Mouse (Mus musculus) midbrain, embryonic 16.5 days (tissue): ENCODE measurements around the gene Surf6. TPM values are rescaled to one million over a fixed set of nuclear protein-coding genes. Genes with fewer than 3 reads are reported as not detected.
A peak's percentile ranks its signal among the peaks of the same experiment; 100 is the strongest.

Source experiments
- ATAC-seq: fragments of 200-750 bp; cut with Nextera tagmentation; 2 replicates; pipeline ENCODE4 v1.8.0; 2017; ENCODE audit warnings: moderate TSS enrichment
- H3K27ac ChIP-seq: fragments of 300-500 bp; sonication (generic); 2 replicates; pipeline ENCODE4 v1.5.1; 2014; ENCODE audit warnings: mild to moderate bottlenecking, low read length, mixed read lengths
- H3K27me3 ChIP-seq: fragments of 300-500 bp; sonication (generic); 2 replicates; pipeline ENCODE4 v1.6.1; 2014; ENCODE audit warnings: low read depth, low read length, mixed read lengths; ENCODE audit not compliant: control insufficient read depth, insufficient read depth
- H3K36me3 ChIP-seq: fragments of 300-500 bp; sonication (generic); 2 replicates; pipeline ENCODE4 v1.6.1; 2014; ENCODE audit warnings: mild to moderate bottlenecking, low read length, moderate library complexity, mixed read lengths; ENCODE audit not compliant: control insufficient read depth, insufficient read depth
- H3K4me1 ChIP-seq: fragments of 300-500 bp; sonication (generic); 2 replicates; pipeline ENCODE4 v1.6.1; 2014; ENCODE audit warnings: mild to moderate bottlenecking, low read length, mixed read lengths; ENCODE audit not compliant: control insufficient read depth, insufficient read depth
- H3K4me2 ChIP-seq: fragments of 300-500 bp; sonication (generic); 2 replicates; pipeline ENCODE4 v1.6.1; 2014; ENCODE audit warnings: mild to moderate bottlenecking, low read length, mixed read lengths
- H3K4me3 ChIP-seq: fragments of 300-500 bp; sonication (generic); 2 replicates; pipeline ENCODE4 v1.5.1; 2014; ENCODE audit warnings: low read depth, mild to moderate bottlenecking, low read length, moderate library complexity, mixed read lengths
- H3K9ac ChIP-seq: fragments of 300-500 bp; sonication (generic); 2 replicates; pipeline ENCODE4 v1.6.1; 2014; ENCODE audit warnings: low read depth, low read length, mixed read lengths
- H3K9me3 ChIP-seq: fragments of 300-500 bp; sonication (generic); replicated peaks from 2 replicates; pipeline ENCODE4 v1.6.1; 2014; ENCODE audit warnings: mild to moderate bottlenecking, low read length, mixed read lengths; ENCODE audit not compliant: control insufficient read depth, poor library complexity, severe bottlenecking
- WGBS: fragments of 180-500 bp; shearing (Covaris S2); extraction: QIAGEN DNeasy Blood & Tissue Kit; methylation state at CpG from one replicate; pipeline ENCODE4 v1.1.7; 2014; 5-methylcytosine and 5-hydroxymethylcytosine counted together
- polyA plus RNA-seq: library from polyadenylated mRNA; unstranded; fragments of >200 nt; fragmentation: Nextera tagmentation; extraction: Ambion mirVana; gene quantifications from 2 replicates; pipeline ENCODE4 v1.2.1, GENCODE M21; 2015

Surf6 gene
- polyA plus RNA-seq, 1 experiment from 2014 or later, result 30.7 TPM

- peaks cover 10% of the 10 kb centered on the region; the same call in 1 of the 2 replicates for H3K36me3 ChIP-seq
- peak overlapping the region; percentile 99 for H3K9ac ChIP-seq
- peak overlapping the region; percentile 80 for H3K4me2 ChIP-seq
- WGBS, result 3% methylated on average over 37 of the region's 49 CpGs
- peaks cover 25% of the 10 kb centered on the region for H3K4me1 ChIP-seq
- ATAC-seq, result peak; percentile 24; the same call in 1 of the 2 replicates
- H3K27me3 ChIP-seq, result no peaks in the 10 kb centered on the region
- peak overlapping the region; percentile 80 for H3K27ac ChIP-seq
- H3K4me3 ChIP-seq, result peak overlapping the region; percentile 96
- H3K9me3 ChIP-seq, result no peaks in the 10 kb centered on the region
These were observed 30.0 kb upstream of the Surf6 start for GRCm38 (mm10) chr2:26932473-26933303.

DNA sequence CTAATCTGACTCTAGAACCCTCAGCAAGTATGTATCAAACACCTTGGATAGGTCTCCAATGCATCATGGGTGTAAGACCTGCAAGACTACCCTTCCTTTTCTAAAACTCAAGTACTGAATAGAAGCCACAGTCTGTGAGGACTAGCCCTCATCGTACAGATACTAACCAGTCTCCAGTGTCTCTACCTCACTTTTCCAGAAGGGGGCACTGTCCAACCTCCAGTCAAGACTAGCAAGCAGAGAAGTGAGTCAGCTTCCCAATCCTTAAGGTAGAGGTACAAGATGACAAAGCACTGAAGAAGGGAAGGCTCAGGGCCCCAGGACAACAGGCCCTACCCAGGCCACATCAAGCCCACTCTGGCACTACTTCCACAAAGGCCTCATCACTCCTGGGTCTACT is 27.7 kb upstream of the Surf6 start:
- H3K9me3 ChIP-seq, result no peaks in the 10 kb centered on the region
- peaks cover 23% of the 10 kb centered on the region for H3K36me3 ChIP-seq
- no peak overlapping the region for H3K4me3 ChIP-seq
- H3K4me2 ChIP-seq, result no peak overlapping the region
- H3K9ac ChIP-seq, result no peak overlapping the region
- no peaks in the 10 kb centered on the region for H3K27me3 ChIP-seq
- no peak overlapping the region for H3K27ac ChIP-seq
- WGBS, result 13% methylated on average over 1 of the region's 1 CpGs
- ATAC-seq, result no peak
- peaks cover 25% of the 10 kb centered on the region for H3K4me1 ChIP-seq

GRCm38 (mm10) chr2:26927745-26928476 is 25.2 kb upstream of the Surf6 start:
- no peak overlapping the region for H3K4me3 ChIP-seq
- no peak overlapping the region for H3K9ac ChIP-seq
- no peaks in the 10 kb centered on the region for H3K9me3 ChIP-seq
- H3K27me3 ChIP-seq, result no peaks in the 10 kb centered on the region
- 96% methylated on average over 6 of the region's 6 CpGs for WGBS
- H3K4me2 ChIP-seq, result no peak overlapping the region
- peaks cover 33% of the 10 kb centered on the region for H3K36me3 ChIP-seq
- no peak overlapping the region for H3K27ac ChIP-seq
- H3K4me1 ChIP-seq, result peaks cover 25% of the 10 kb centered on the region
- no peak for ATAC-seq

DNA sequence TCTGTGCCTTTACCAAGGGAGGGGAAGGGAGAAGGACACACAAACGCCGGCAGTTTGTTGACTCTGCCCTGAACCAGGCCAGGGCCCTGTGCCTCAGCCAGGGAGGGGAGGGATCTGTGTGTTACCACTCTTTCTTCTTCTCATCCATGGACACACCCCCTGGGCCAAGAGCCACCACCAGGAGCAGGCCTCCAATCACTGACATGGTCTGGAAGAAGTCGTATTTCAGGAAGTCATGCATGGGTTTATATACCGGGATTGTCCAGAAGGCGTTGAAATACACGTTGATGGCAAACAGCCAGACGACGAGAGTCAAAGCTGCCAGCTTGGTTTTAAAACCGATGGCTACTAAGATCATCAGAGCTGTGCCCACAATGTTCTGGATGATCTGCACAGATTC is 19.1 kb upstream of the Surf6 start:
- 84% methylated on average over 9 of the region's 9 CpGs for WGBS
- no peak overlapping the region for H3K9ac ChIP-seq
- no peak overlapping the region for H3K4me3 ChIP-seq
- peaks cover 47% of the 10 kb centered on the region for H3K36me3 ChIP-seq
- no peak overlapping the region for H3K27ac ChIP-seq
- H3K27me3 ChIP-seq, result no peaks in the 10 kb centered on the region
- no peaks in the 10 kb centered on the region for H3K9me3 ChIP-seq
- no peak overlapping the region for H3K4me2 ChIP-seq
- ATAC-seq, result no peak
- peaks cover 13% of the 10 kb centered on the region for H3K4me1 ChIP-seq

GRCm38 (mm10) chr2:26920190-26920855 is 17.6 kb upstream of the Surf6 start:
- H3K9me3 ChIP-seq, result no peaks in the 10 kb centered on the region
- H3K9ac ChIP-seq, result no peak overlapping the region
- peaks cover 34% of the 10 kb centered on the region for H3K36me3 ChIP-seq
- peaks cover 16% of the 10 kb centered on the region for H3K4me1 ChIP-seq
- no peaks in the 10 kb centered on the region for H3K27me3 ChIP-seq
- 90% methylated on average over 6 of the region's 6 CpGs for WGBS
- no peak overlapping the region for H3K4me3 ChIP-seq
- H3K4me2 ChIP-seq, result no peak overlapping the region
- ATAC-seq, result no peak
- H3K27ac ChIP-seq, result no peak overlapping the region

GRCm38 (mm10) chr2:26919684-26920083 is 17.0 kb upstream of the Surf6 start:
- H3K36me3 ChIP-seq, result peaks cover 29% of the 10 kb centered on the region

DNA sequence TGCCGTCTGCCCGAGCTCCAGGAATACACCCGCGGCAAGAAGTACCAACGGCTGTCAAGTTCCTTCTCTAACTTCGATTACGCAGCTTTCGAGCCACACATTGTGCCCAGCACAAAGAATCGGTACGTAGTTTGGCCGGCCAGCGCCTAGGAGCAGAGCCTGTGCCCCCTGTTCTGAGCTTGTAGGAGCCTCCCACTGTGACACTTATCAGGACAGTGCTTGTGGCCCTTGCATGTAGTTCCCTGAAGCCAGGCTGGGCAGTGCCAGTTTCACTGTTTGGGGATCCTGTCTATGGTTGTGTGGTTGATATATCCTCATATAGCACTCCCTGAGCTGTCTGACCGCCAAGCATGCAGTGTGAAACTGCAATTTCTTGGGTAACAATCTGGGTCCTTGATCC is 14.1 kb upstream of the Surf6 start:
- Histone ChIP-seq H3K9ac (peak overlapping the region; percentile 83), H3K4me3 (peak overlapping the region; percentile 75), H3K4me2 (peak overlapping the region; percentile 99), H3K27me3 (no peaks in the 10 kb centered on the region), H3K27ac (peak overlapping the region; percentile 83), H3K9me3 (no peaks in the 10 kb centered on the region), H3K4me1 (peaks cover 28% of the 10 kb centered on the region), H3K36me3 (peaks cover 49% of the 10 kb centered on the region)
- 3% methylated on average over 13 of the region's 13 CpGs for WGBS
- peak; percentile 9 for ATAC-seq

More at GRCm38 (mm10) chr2:26919684-26920083, 17.0 kb upstream of the Surf6 start:
- Histone ChIP-seq H3K9me3 (no peaks in the 10 kb centered on the region), H3K9ac (no peak overlapping the region), H3K27me3 (no peaks in the 10 kb centered on the region), H3K27ac (no peak overlapping the region), H3K4me3 (no peak overlapping the region), H3K4me2 (no peak overlapping the region), H3K4me1 (peaks cover 21% of the 10 kb centered on the region)
- WGBS, result 93% methylated on average over 3 of the region's 3 CpGs
- ATAC-seq, result no peak

- H3K36me3 ChIP-seq, result peaks cover 49% of the 10 kb centered on the region
- ATAC-seq, result peak; percentile 87
- peak within 1 kb of the TSS; percentile 83 for H3K9ac ChIP-seq
- H3K27ac ChIP-seq, result peak within 1 kb of the TSS; percentile 83
- peak within 1 kb of the TSS; percentile 75 for H3K4me3 ChIP-seq
- no peaks in the 10 kb centered on the region for H3K27me3 ChIP-seq
- 3% methylated on average over 46 of the region's 47 CpGs for WGBS
- H3K4me1 ChIP-seq, result peaks cover 32% of the 10 kb centered on the region
- no peaks in the 10 kb centered on the region for H3K9me3 ChIP-seq
- peak within 1 kb of the TSS; percentile 99 for H3K4me2 ChIP-seq
These were observed 13.4 kb upstream of the Surf6 start, which contains the start of the genes Surf2 and Surf1 for GRCm38 (mm10) chr2:26915927-26916728. Surf2 (plus strand) TSS chr2:26916367. Surf1 (minus strand) TSS chr2:26916530.
